Mouse (Mus musculus): ENCODE measurements around the gene Lactb.

Gene Lactb

GRCm38 (mm10) chr9:66978468-66978867, 3.2 kb upstream of the Lactb start:
- no peak for DNase-seq

DNA sequence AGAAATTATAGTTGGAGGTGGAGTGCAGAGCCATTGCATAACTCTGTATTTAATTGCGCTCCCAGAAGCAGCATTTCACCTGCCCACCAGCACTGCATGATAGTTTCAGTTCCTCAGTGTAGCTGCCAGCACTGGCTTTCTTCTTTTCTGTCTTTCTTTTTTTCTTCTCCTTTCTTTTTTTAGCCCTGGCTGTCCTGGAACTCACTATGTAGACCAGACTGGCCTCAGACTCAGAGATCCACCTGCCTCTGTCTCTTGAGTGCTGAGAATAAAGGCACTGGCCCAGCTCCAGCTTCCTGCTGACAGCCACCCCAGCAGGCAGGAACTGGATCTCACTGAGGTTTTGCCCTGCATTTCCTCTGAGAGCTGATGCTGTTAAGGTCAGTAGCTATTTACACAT, 2.7 kb upstream of the Lactb start:
- DNase-seq = peak in 1 of 2 experiments; percentile 31

DNA sequence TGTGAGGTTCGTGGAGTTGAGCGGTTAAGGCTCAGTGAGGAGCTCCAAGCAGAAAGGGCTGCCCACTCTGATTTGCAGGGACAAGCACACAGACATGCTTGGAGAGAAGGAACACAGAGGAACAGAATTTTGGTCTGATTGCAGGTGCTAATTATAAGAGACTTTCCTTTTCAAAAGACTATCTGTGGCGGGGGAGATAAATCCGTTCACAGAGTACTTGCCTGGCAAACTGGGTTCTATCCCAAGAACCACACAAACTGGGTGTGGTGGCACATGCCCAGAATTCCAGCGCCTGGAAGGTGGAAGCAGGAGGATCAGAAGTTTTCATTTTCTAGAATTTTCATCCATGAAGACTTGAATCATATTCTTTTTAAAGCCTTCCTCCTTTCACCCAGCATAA, 1.8 kb upstream of the Lactb start:
- no peak for DNase-seq

- peak; percentile 93 to 96 for DNase-seq
Observed at GRCm38 (mm10) chr9:66974721-66975225, 511 bp downstream of the Lactb start.

DNA sequence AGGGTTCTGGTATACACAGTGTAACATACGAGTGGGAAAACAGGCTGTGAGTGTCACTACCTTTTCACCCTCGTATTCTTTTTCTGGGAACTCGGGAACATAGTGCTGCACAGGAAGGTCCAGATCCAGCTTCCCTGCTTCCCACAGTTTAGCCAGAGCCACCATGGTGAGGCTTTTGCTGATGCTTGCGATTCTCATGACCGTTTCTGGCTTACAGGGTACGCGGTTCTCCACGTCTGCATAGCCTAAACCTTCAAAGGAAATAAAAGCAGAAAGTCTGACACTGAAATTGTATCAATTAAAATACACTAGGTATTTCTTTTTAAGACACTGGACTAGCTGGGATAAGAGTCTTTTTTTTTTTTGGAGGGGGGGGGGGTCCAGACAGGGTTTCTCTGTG, 4.2 kb downstream of the Lactb start:
- DNase-seq = no peak

- DNase-seq = no peak
Observed at GRCm38 (mm10) chr9:66967492-66967891, 7.8 kb downstream of the Lactb start.

DNA sequence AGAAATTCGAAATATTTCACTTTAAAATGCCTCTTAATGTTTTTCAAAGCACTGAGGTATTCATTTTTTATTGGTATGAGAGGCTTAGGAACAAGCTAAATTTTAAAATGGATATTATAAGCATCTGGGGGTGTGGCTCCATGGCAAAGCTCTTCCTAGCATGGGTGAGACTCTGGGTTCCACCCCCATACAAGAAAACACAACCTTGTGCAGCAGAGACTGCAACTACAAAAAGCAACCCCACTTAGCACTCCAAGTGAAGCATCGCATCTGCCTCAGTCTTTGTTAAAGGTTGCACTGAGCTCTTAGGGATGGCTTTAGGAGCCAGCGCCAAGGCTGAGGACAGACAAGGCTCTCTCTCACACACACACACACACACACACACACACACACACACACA, 13.8 kb downstream of the Lactb start:
- no peak for DNase-seq

DNA sequence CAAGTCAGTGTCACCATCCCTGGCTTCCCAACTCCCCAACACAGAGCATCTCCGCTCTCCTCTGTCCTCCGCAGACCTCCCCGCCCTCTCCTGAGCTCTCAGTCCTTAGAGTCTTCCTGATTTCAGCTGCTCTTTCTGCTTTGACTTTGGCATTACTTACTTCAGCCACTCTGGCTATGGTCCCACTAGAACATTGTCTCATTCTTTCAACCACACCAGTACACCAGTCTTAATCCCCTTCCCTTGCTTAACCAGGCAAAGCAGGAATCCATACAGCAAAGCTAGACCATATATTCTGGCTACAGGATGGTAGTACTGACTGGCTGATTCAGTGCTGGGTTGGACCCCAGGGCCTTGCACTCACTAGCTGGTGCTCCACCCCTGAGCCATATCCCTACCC, 17.8 kb downstream of the Lactb start:
- no peak for DNase-seq

- DNase-seq = no peak
Observed at GRCm38 (mm10) chr9:66952886-66953285, 22.4 kb downstream of the Lactb start.

GRCm38 (mm10) chr9:66952321-66952720, 23.0 kb downstream of the Lactb start:
- no peak for DNase-seq

DNA sequence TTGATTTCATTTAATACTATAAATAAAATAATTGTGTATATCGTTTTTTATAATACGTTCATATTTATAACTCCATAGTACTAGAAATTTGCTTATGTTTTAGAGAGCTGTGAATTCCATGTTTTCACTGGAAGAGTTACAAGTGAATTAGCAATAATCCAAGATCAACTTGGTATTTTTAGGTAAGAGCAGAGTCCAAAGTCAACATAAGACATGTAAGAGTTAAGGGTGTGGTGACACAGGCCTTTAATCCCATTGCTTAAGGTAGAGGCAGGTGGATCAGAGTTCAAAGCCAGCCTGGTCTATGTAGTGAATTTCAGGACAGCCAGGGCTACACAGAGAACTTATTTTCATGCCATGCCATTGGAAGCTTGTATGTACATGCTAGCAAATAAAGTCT, 26.7 kb downstream of the Lactb start:
- DNase-seq = no peak

- peak; percentile 96 to 97 for DNase-seq
Observed at GRCm38 (mm10) chr9:66945647-66946641, 29.3 kb downstream of the Lactb start, which contains the start of gene Rps27l. Gene Rps27l (plus strand): TSS chr9:66946086.

- no peak for DNase-seq
Observed at GRCm38 (mm10) chr9:66945161-66945560, 30.1 kb downstream of the Lactb start.

GRCm38 (mm10) chr9:66938836-66939235, 36.4 kb downstream of the Lactb start:
- DNase-seq = peak in 1 of 2 experiments; percentile 67

- DNase-seq = peak; percentile 43 to 60
Observed at GRCm38 (mm10) chr9:66937507-66937906, 37.8 kb downstream of the Lactb start.

GRCm38 (mm10) chr9:66933869-66934808, 41.1 kb downstream of the Lactb start:
- no peak for DNase-seq

GRCm38 (mm10) chr9:66930351-66930750, 44.9 kb downstream of the Lactb start:
- no peak for DNase-seq

DNA sequence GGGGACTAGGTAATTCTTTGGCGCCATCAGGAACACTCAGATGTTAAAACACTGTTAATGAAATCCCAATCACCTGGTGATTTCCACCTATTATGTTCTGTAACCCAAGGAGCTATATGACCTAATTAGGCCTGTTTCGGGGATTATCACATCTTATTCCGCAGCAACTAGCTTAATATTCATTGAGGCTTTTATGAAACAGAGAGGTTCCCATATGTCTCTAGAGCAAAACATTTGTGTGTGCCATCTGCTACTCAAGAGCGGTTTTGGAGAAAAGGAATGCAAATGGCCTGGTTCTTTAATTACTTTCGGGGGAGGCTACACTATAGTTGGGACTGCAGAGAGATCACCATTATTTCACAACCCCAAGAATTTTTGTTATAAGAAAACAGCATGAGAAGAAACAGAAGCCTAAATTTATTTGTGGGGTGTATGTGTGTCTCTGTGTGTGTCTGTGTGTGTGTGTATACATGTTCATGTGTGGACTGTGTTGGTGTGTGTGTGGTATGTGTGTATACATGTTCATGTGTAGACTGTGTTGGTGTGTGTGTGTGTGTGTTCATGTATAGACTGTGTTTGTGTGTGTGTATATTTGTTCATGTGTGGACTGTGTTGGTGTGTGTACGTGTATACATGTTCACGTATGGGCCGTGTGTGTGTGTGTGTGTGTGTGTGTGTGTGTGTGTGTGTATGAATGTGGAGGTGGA, 47.4 kb downstream of the Lactb start:
- no peak for DNase-seq

GRCm38 (mm10) chr9:66925853-66926252, 49.4 kb downstream of the Lactb start:
- no peak for DNase-seq

- peak in 1 of 2 experiments; percentile 21 for DNase-seq
Observed at GRCm38 (mm10) chr9:66922076-66922475, 53.2 kb downstream of the Lactb start.

- DNase-seq = no peak
Observed at GRCm38 (mm10) chr9:66920488-66921279, 54.6 kb downstream of the Lactb start.
